Mouse (Mus musculus) bone marrow macrophage, adult 2 months (primary cell): ENCODE measurements at regions not wholly inside any gene's neighbourhood (a gene's known extent, or its start where the extent isn't known, plus 50 kb on each side); places are given as distances from the start of the nearest gene placed in this dataset.

ENCODE experiments used
- CTCF ChIP-seq: IDR thresholded peaks from 2 replicates; pipeline ENCODE4 v1.5.1; 2012; ENCODE audit warnings: low read depth, mild to moderate bottlenecking, low read length, moderate library complexity
- POLR2A ChIP-seq: IDR thresholded peaks from 2 replicates; pipeline ENCODE4 v1.6.1; 2012; ENCODE audit warnings: mild to moderate bottlenecking, low read depth, low read length, borderline replicate concordance

DNA sequence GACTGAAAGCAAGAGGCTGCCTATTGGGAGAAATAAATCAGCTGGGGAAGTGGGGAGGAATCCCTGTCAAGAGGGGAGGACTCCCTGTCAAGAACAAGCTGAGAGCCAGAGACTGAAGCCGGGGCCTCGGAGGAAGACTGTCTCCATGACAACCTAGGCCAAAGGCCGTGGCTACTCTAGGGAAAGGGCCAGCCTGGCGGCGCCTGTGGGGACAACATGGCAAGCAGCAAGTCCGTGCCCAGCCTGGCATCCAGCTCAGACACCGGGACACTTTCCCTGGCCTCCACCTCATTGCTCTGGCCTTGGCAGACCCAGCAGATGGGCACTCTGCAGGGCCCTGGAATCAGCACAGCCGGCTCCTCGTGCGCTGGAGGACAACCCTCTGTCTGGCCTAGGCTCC lies 305.3 kb downstream of the Gm49356 start:
- TF ChIP-seq POLR2A (no peak), CTCF (no peak)
